Mouse (Mus musculus) spleen, postnatal 4 days (tissue): ENCODE results near the gene Shroom3.

Experiments
- DNase-seq, 2 experiments: peaks; one replicate each; pipeline ENCODE4 v3.0.0; 2022; ENCODE audit warnings: low spot score in 2 of 2

The Shroom3 gene

DNA sequence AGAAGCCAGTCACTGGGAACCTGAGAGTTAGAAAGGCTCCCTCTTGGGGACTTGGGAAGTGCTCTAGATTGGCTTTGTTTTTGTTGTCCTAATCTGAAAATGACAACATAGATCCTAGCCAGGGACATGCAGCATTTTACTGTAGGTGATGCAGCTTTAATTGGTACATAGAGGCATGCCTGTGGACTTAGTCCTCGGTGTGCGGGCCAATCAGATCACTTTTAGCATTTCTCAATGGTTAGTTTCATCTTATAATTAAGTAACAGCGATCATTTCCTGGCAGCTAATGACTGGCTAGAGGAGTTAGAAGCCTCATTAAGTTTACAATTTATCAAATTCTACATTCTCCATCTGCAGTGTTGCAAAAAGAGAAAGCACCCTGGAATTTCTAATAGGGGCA, 167.7 kb downstream of the Shroom3 start:
- no peak for DNase-seq

DNA sequence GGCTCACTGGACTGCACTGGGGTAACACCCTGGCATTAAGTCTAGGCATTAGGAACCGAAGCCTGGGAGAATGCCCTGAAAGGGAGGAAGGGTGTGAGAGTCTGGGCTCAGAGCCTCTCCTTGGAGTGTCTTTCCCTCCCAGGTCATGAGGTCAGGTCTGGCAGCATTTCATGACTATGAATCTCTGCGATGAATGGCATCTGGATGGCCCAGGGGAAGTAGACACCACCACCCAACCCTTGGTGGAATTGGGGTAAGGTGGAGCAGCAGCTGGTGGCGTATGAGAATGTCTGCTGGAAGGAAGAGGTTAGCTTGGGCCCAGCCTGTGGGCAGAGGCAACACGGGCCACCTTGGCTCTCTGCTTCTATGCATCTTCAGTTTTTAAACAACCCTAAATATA, 171.7 kb downstream of the Shroom3 start:
- no peak for DNase-seq

GRCm38 (mm10) chr5:92856346-92856745, 173.1 kb downstream of the Shroom3 start:
- no peak for DNase-seq

DNA sequence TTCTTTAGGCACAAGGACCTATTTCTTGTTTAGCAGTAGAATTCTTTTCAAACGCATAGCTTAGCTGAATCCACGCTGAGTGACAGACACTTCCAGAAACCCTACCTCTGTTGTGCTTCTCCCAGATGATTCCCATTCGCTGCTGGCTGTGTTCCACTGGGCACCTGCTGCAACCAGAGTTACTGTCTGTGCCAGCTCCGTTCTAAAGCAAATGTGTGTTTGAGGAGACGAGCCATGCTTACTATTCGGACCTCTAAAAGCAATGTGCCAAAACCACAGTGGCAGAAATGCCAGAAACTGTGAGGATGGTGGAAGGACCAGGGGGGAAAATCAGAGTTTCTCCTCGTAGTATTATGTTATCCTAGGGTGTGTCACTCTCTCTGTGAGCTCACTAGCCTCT, 173.9 kb downstream of the Shroom3 start:
- no peak for DNase-seq

DNA sequence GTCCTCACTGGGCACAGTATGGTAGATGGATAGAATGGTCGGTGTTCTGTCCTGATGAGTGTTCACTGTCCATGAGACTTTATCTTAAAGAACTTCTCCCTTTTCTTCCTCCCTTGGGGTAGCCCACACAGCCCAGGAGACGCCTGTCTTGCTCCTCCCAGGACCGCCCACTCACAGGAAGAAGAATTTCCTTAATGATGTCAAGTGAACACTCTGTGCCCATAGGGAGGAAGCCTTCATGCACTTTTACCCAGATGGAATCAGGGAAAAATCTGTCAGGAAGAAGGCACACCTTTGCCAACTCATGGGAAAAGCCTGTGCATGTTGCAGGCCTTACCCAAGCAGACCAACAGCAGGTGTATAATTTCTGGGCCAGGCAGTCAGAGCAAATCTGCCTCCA, 174.9 kb downstream of the Shroom3 start:
- DNase-seq = no peak

- no peak for DNase-seq
Observed at GRCm38 (mm10) chr5:92858576-92858975, 175.3 kb downstream of the Shroom3 start.

DNA sequence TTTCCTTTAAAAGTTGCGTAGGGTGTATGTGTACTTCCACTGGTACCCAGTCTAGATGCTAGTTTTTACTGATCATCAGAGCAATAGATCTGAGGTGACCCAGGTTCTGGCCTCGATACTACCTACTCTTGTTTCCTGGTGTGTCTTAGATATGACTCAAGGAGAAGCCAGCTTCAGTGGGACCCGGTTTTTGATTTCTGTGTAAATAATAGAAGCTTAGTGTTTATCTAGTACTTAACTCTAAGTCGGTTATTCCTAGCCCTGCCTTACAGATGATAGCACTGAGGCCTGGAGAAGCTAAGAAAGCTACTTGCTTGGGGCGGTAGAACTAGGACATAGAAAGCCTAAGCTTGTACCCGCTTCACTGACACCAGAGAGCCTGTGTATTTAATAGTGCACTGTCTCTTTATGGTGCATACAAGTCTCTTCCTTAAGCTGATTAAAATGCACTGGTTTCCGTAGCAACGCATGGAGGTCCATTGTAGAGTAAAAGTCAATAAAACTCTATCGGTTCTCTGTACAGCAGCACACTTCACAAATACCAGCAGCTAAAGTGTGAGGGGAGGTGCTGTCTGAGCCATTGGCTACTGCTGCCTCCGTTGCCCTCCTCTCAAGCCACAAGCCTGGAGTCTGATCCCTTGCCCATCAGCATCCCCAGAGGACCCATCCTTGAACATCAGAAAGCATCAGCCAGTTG, 178.3 kb downstream of the Shroom3 start:
- DNase-seq = no peak

GRCm38 (mm10) chr5:92865090-92865489, 181.9 kb downstream of the Shroom3 start:
- no peak for DNase-seq

DNA sequence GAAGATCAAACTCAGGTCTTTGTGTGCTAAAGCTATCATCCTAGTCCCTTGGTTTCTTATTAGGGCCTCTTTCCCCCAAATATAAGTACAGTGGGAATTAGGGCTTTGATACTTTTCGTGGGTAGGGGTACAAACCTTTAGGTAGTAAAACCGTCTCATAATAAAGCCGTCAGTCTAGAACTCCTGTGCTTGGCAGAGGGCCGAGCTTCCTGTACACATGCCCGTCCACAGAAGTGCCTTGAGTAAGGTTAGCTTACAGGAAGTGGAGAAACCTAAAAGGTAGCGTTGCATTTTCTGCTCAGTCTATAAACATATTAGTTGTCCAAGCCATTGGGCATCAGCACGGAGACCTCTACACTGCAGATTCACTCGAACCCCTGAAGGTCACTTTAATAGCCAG, 183.3 kb downstream of the Shroom3 start:
- no peak for DNase-seq

GRCm38 (mm10) chr5:92867253-92867652, 184.0 kb downstream of the Shroom3 start:
- DNase-seq = no peak

DNA sequence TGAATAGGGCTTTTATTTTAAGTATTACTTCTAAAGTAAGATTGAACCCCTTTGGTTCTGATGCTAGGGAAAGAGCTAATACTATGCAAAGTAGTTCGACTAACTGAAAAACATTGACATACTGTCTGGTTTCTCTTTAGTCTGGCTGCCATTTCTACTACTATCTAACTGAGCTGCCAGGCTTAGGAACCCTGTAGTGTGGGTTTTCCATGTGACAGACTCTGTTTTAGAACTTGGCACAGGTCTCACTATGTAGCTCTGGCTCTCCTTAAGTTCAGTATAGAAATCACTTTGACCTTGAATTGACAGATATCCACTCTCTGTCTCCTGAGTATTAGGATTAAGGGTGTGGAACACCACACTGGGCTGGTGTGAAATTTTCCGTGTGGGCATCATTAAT, 185.0 kb downstream of the Shroom3 start:
- no peak for DNase-seq

DNA sequence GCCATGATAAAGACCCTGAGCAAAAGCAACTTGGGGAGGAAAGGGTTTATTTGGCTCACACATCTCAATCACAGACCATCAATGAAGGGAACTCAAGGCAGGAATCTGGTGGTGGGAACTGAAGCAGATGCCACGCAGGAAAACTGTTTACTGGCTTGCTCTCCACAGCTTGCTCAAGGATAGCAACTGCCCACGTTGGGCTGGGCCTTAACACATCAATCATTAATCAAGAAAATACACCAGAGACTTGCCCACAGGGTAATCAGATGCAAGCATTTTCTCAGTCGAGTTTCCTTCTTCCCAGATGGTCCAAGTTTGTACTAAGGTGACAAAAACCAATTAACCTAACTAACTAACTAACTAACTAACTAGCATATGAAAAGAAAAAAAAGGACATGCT, 187.8 kb downstream of the Shroom3 start:
- DNase-seq = no peak

DNA sequence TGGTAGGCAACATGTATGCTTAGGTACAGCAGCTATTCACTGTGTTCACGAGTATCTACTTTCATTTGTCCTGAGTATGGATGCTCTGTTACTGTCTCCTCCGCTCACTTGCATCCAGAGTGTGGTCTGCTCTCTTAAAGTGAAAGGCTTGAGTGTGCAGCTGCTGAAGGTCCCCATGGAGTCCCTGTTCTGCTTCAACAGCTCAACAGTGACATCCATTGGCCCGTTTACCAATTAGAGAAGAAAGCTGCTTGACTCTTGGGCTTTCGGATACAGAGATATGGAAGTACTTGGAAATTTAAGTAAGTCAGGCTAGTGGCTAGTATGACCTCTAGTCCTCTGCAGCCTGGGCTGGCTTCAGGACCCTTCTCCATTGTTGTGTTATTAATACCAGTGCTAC, 188.9 kb downstream of the Shroom3 start:
- DNase-seq = no peak

- no peak for DNase-seq
Observed at GRCm38 (mm10) chr5:92872991-92873390, 189.8 kb downstream of the Shroom3 start.

DNA sequence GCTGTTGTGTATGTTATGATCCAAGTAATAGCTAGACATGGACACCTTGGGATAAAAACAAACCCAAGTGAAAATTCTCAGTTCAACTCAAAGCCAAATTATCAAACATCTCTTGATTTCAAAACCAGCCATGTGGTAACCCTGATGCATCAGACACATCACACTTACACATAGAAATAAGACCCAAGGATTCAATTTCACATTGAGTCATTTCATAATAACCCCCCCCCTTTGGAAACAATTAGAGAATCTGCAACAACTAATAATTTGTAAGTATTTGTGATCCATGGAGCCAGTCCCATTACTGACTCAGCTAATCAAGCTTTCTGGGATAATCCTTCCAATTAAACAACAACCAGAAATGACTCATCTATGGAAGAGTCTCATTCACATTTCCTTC, 190.3 kb downstream of the Shroom3 start:
- no peak for DNase-seq

DNA sequence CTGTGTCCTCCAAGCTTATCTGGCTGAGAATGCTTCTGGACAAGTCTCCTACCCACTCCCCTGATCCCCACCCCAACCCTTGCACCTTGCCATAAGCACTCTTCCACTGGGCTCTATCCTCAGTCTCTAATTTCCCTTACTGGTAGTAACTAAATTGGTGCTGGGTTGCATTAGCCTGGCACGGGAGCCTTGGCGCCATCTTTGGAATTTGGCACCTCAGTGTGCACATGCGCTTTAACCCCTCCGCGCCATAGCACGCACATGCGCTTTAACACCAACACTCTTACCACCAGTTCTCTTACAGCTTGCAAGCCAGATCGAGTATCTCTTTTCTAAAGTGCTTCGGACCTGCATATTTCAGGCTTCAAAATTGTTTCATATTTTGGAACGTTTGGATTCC, 192.6 kb downstream of the Shroom3 start:
- no peak for DNase-seq

DNA sequence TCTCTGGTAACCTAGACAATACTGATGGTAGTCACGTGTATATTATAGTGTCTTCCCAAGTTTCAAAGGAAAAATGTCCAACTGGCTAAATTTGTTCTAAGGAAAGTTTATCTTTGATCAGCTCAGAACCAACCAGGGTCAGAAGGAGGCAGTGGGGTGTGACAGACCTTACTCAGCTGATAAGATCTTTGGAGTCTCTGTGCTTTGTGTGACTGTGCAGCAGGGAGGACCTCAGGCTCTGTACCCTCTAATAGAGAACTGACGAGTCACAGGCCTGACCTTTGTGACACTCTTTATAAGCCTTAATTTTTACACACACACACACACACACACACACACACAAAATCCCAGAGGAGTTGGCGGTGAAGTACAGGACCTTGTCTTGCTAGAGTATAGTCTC, 193.9 kb downstream of the Shroom3 start:
- no peak for DNase-seq

- DNase-seq = no peak
Observed at GRCm38 (mm10) chr5:92880393-92880792, 197.2 kb downstream of the Shroom3 start.

- DNase-seq = no peak
Observed at GRCm38 (mm10) chr5:92880893-92881292, 197.7 kb downstream of the Shroom3 start.

GRCm38 (mm10) chr5:92886141-92886540, 202.9 kb downstream of the Shroom3 start:
- DNase-seq = no peak

DNA sequence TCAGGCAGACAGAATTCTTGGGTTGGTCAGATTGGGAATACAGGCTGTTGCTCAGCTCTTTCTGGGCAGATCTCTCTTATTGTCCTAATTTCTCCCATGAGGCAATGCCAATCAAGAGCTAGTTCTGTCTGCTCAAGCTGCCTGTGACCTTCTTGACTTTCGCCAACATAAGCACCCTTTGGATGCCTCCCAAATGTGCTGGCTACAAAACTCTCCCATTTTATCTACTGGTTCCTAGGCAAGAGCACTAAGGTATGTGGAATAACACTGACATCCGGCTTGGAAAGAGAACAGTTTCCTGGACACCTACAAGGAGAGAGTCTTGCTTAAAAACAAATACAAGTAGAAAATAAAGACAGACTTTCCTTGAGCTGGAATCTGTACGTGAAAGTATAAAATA, 204.3 kb downstream of the Shroom3 start:
- DNase-seq = no peak

DNA sequence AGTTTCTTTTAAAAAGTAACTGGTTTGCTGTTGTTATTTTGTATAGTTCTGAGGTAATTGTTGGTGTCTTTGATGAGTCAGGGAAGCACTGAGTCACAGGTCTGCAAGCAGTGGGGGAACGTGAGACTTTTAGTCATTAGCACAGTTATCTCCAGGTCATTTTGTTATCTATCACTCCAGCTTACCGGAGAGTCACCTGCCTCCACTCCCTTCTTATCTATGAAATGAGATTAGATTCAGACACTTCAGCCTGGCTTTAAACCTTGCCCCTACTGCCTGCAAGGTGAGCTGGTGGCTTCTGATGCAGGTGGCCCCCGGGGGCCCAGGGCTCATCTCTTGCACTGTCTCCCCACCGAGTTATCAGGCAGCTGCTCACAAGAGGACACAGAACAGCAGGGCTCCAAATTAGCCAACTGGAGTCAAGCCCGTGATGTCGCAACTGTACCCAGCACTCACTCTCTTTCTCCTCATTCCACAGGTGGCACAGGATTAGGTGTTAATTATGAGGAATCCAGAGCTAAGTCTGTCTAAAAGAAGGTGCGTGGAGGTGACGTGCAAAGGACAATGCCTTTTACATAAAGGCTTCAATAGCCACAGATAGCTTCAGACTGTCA, 205.5 kb downstream of the Shroom3 start:
- DNase-seq = no peak

GRCm38 (mm10) chr5:92890902-92891301, 207.7 kb downstream of the Shroom3 start:
- DNase-seq = no peak

DNA sequence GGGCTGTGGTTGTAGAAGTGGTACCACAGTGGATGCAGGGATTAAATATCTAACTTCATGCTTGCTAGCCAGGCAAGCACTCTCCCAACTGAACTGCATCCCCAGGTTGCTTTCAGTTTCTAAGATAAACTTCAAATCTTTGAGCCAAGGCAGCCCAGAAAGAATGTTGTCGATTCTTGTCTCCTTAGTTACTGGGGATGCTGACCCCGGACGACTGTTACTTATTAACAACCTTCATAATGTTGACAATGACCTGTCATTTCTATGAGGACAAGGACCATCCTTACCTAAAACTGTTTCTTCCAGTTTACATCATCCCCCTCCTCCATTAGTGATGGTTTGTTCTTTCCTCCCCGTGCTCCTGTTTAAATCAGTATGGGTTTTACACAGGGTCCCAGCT, 210.0 kb downstream of the Shroom3 start:
- no peak for DNase-seq
